In genomic region chr12:17408312-17408711, GRCm38 (mm10) we compare ENCODE assay signal across 17 mouse cellular contexts.
DNase-seq lines count a peak whose midpoint lies in the region; ATAC-seq lines count a peak whose summit lies in the region.
"Had no signal": no experiment of that assay in that cellular context is flagged by ENCODE, and none has a peak within 500 bp of the region (broad histone marks: within the 10 kb centered on the region; RNA-seq: fewer than 3 reads in every experiment).

No protein-coding gene starts in this region.

- ATAC-seq in frontal cortex, adult (ENCODE audit: low TSS enrichment) = 0 out of 2 replicates have a peak, but pooled peaks have one; percentile 52
- ATAC-seq: forebrain, embryonic 13.5 days; forebrain, embryonic 15.5 days; forebrain, postnatal 0 days had no signal

- no peak for DNase-seq in frontal cortex, postnatal 36 days (ENCODE audit: low spot score in 2 of 2)
- peak; percentile 53 for DNase-seq in NIH3T3 (ENCODE audit: low read depth)
- no peak for DNase-seq in spleen, postnatal 10 days (ENCODE audit: low spot score in 2 of 2)
- no peak for DNase-seq in cerebellum, adult 11-12 months
- DNase-seq: adrenal gland, adult 2 months; adrenal gland, postnatal 10 days; adrenal gland, postnatal 25 days; B cell, adult 2 months; cerebellum, adult 11 months; cerebellum, adult 2 months; cerebellum, adult 9-10 months; cerebellum, postnatal 10 days; cerebellum, postnatal 25 days; forebrain, postnatal 0 days had no signal
